Mouse (Mus musculus) hindbrain, embryonic 16.5 days (tissue): ENCODE measurements at regions not wholly inside any gene's neighbourhood (a gene's known extent, or its start where the extent isn't known, plus 50 kb on each side); places are given as distances from the start of the nearest gene placed in this dataset.

Experiments
- ATAC-seq: fragments of 200-750 bp; cut with Nextera tagmentation; 2 replicates; pipeline ENCODE4 v1.8.0; 2017; ENCODE audit warnings: moderate TSS enrichment, moderate library complexity
- H3K27ac ChIP-seq: fragments of 300-500 bp; sonication (generic); 2 replicates; pipeline ENCODE4 v1.5.1; 2014; ENCODE audit warnings: low read depth, mild to moderate bottlenecking, control low read depth, low read length, moderate library complexity
- H3K27me3 ChIP-seq: fragments of 300-500 bp; sonication (generic); replicated peaks from 2 replicates; pipeline ENCODE4 v1.6.1; 2014; ENCODE audit warnings: low read length; ENCODE audit not compliant: control insufficient read depth, insufficient read depth
- H3K36me3 ChIP-seq: fragments of 300-500 bp; sonication (generic); 2 replicates; pipeline ENCODE4 v1.6.1; 2014; ENCODE audit warnings: mild to moderate bottlenecking, low read length, moderate library complexity, mixed read lengths; ENCODE audit not compliant: control insufficient read depth, insufficient read depth
- H3K4me1 ChIP-seq: fragments of 300-500 bp; sonication (generic); 2 replicates; pipeline ENCODE4 v1.6.1; 2014; ENCODE audit warnings: low read depth, low read length; ENCODE audit not compliant: control insufficient read depth, insufficient read depth
- H3K4me2 ChIP-seq: fragments of 300-500 bp; sonication (generic); 2 replicates; pipeline ENCODE4 v1.6.1; 2014; ENCODE audit warnings: mild to moderate bottlenecking, low read length, control low read depth, moderate library complexity
- H3K4me3 ChIP-seq: fragments of 300-500 bp; sonication (generic); 2 replicates; pipeline ENCODE4 v1.5.1; 2014; ENCODE audit warnings: mild to moderate bottlenecking, low read length, control low read depth, moderate library complexity
- H3K9ac ChIP-seq: fragments of 300-500 bp; sonication (generic); 2 replicates; pipeline ENCODE4 v1.6.1; 2014; ENCODE audit warnings: low read depth, mild to moderate bottlenecking, control low read depth, low read length, moderate library complexity
- H3K9me3 ChIP-seq: fragments of 300-500 bp; sonication (generic); 2 replicates; pipeline ENCODE4 v1.6.1; 2014; ENCODE audit warnings: mild to moderate bottlenecking, low read length, moderate library complexity; ENCODE audit not compliant: control insufficient read depth
- WGBS: fragments of 180-500 bp; shearing (Covaris S2); extraction: QIAGEN DNeasy Blood & Tissue Kit; methylation state at CpG from one replicate; pipeline ENCODE4 v1.1.7; 2014; 5-methylcytosine and 5-hydroxymethylcytosine counted together

DNA sequence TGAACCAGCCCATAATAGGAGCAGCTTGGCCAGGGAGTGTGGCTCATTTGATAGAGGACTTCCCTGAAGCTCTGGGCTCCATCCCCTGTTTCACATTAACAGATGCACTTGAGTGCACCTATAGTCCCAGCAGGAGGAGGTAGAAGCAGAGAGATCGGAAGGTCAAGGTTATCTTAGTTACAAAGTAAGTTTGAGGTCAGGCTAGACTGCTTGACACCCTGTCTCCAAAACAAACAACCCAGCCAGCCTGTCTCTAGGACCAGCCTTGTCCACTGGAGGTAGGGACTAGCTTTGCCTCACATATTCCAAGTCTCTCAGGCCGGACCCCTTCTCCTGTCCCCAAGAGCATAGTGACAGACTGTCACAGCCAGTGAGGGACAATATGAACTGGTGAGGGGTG lies 88.9 kb upstream of the Ptpn1 start:
- ATAC-seq: no peak
- no peak overlapping the region for H3K4me3 ChIP-seq
- H3K27ac ChIP-seq: no peak overlapping the region
- no peak overlapping the region for H3K9ac ChIP-seq
- H3K4me1 ChIP-seq: no peaks in the 10 kb centered on the region; the same call in 1 of the 2 replicates
- WGBS: 98% methylated on average over 2 of the region's 2 CpGs
- H3K4me2 ChIP-seq: no peak overlapping the region
- H3K27me3 ChIP-seq: no peaks in the 10 kb centered on the region
- no peaks in the 10 kb centered on the region for H3K36me3 ChIP-seq
- no peaks in the 10 kb centered on the region for H3K9me3 ChIP-seq

DNA sequence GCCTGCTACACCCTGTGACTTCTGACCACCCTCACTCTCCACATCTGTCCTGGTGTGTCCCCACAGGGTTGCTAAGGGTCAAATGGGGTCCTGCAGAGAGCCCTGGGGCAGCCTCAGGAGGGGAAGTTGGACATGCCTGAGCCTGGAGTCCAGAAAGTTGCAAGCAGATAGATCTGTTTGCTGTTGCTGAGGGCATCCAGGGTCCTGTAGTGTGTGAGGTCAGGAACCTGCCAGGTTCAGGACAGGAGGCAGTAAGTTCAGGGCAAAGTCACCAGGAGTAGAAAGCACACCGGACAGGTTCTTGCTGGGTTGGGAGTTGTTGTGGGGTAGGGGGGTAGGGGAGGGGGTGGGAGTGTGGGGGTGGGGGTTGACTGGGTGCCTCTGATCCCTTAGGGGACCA lies 89.4 kb upstream of the Ptpn1 start:
- 79% methylated on average over 1 of the region's 1 CpGs for WGBS
- ATAC-seq: no peak
- no peaks in the 10 kb centered on the region; the same call in 1 of the 2 replicates for H3K4me1 ChIP-seq
- H3K4me2 ChIP-seq: no peak overlapping the region
- no peaks in the 10 kb centered on the region for H3K36me3 ChIP-seq
- no peak overlapping the region for H3K4me3 ChIP-seq
- H3K9ac ChIP-seq: no peak overlapping the region
- H3K27ac ChIP-seq: no peak overlapping the region
- H3K9me3 ChIP-seq: no peaks in the 10 kb centered on the region
- no peaks in the 10 kb centered on the region for H3K27me3 ChIP-seq

DNA sequence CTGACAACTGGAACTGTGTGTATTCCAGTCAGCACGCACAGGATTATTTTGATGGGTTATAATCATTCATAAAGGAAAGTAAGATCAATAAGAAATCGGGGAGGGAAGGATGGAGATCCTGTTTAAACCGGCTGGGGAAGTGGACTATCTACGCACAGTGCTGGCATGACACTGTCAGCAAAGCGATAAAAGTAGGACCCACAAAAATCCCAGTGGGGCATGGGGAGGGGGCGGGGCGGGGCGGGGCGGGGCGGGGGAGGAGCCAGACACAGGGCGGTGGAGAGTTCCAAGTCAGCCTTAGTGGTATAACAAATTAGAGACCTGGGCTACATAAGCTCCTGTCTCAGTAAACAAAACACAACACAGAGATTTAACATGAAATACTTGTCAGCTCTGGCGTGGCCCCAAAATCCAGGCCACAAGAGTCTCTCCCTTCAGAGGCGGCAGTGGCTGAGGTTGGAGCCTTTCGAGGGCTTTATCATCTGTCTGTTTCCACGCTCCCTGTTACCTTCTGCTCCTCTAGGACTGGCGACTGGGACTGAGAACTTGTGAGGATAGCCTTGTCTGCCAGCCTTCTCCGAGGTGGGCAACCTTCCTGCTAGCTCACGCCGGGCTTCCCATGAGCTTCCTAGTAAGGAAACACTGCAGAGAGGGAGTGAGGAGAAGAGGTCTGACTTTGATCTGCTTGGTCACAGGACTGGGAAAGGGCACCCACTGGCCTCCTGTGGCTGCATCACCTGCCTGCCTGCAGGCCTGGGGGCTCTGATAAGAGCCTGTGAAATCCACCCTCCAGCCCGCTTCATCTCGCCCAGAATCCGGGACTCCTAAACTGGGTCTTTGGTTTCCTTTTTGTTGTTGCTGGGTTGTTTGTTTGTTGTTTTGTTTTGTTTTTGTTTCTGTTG lies 90.3 kb upstream of the Ptpn1 start:
- no peak overlapping the region for H3K27ac ChIP-seq
- H3K36me3 ChIP-seq: no peaks in the 10 kb centered on the region
- H3K4me3 ChIP-seq: no peak overlapping the region
- ATAC-seq: no peak
- H3K9ac ChIP-seq: no peak overlapping the region
- H3K27me3 ChIP-seq: no peaks in the 10 kb centered on the region
- no peaks in the 10 kb centered on the region for H3K9me3 ChIP-seq
- H3K4me2 ChIP-seq: no peak overlapping the region
- no peaks in the 10 kb centered on the region; the same call in 1 of the 2 replicates for H3K4me1 ChIP-seq
- 38% methylated on average over 22 of the region's 22 CpGs for WGBS

DNA sequence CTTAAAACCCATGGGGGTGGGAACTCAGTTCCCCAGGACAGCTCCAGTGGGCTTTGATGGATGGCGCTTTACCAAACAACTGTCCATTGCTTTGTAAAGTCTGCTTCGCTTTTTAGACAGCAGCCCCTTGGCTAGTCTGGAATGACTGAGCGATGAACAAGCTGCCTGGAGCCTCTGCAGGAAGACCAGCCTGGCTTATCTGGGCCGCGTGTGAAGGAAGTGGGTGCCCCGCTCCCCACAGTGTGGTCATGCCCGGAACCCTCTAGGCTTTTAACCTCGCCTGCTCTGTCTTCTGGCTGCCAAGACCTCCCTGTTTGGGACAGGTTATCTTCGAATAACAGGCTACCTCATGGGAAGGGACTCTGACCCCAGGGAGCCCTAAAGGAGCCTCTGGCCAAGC lies 91.5 kb upstream of the Ptpn1 start:
- no peak for ATAC-seq
- no peaks in the 10 kb centered on the region for H3K27me3 ChIP-seq
- no peaks in the 10 kb centered on the region for H3K9me3 ChIP-seq
- no peak overlapping the region for H3K9ac ChIP-seq
- H3K4me1 ChIP-seq: no peaks in the 10 kb centered on the region
- H3K4me3 ChIP-seq: no peak overlapping the region
- no peak overlapping the region for H3K4me2 ChIP-seq
- H3K36me3 ChIP-seq: no peaks in the 10 kb centered on the region
- H3K27ac ChIP-seq: no peak overlapping the region
- 83% methylated on average over 9 of the region's 9 CpGs for WGBS

DNA sequence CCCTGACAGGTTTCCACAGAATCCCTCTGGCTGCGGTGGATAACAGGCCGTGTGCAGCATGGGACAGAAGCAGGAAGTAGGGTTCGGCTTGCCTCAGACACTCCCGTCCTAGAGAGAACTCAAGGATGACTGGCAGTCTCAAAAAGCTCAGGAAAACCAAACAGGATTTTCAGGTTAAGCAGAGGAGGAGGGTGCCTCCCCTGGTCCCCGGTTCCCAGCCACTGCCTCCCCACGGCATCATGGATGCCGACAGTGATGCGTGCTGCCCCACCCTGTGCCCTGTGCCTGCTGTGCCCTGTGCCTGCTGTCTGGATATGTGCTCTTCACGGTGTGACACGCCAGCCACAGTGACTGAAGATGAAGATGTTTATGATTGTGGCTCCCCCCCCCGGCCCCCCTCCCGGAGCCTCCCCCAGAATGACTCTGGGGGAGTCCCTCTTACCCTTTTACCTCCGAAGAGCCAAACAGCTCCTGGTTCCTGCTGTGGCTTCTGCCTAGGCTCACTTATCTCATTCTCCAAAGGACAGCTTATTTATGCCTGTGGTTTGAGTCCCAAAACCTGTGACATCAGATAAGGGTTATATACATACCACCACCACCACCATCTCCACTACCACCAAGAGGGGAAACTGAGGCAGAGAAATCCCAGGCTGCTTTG lies 92.4 kb upstream of the Ptpn1 start:
- Histone ChIP-seq H3K9ac (no peak overlapping the region), H3K4me1 (no peaks in the 10 kb centered on the region; the same call in 1 of the 2 replicates), H3K27me3 (no peaks in the 10 kb centered on the region), H3K4me3 (no peak overlapping the region), H3K4me2 (no peak overlapping the region), H3K9me3 (no peaks in the 10 kb centered on the region), H3K27ac (no peak overlapping the region), H3K36me3 (no peaks in the 10 kb centered on the region)
- no peak for ATAC-seq
- 74% methylated on average over 13 of the region's 13 CpGs for WGBS

DNA sequence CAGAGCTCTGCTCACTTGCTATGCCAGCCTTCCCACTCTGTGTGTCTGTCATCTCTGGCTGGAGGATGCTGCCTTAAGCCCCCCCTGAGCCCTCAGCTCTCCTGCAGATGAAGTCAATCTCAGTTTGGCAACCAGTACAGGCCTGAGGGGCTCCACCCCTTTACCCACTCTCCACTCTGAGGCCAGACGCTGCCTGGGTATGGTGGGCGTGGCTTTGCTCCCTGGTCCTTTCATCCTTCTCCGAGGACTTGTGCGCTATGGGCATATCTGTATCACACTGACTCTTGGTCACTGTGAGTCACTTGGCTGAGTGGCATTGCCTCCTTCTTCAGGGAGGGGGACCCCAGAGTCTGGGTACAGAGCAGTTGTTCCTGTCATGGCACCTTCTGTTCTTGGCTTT lies 94.3 kb upstream of the Ptpn1 start:
- 46% methylated on average over 4 of the region's 4 CpGs for WGBS
- Histone ChIP-seq H3K36me3 (no peaks in the 10 kb centered on the region), H3K4me2 (no peak overlapping the region), H3K27ac (no peak overlapping the region), H3K4me1 (peaks cover 12% of the 10 kb centered on the region), H3K9ac (no peak overlapping the region), H3K27me3 (no peaks in the 10 kb centered on the region), H3K4me3 (no peak overlapping the region), H3K9me3 (no peaks in the 10 kb centered on the region)
- no peak for ATAC-seq

DNA sequence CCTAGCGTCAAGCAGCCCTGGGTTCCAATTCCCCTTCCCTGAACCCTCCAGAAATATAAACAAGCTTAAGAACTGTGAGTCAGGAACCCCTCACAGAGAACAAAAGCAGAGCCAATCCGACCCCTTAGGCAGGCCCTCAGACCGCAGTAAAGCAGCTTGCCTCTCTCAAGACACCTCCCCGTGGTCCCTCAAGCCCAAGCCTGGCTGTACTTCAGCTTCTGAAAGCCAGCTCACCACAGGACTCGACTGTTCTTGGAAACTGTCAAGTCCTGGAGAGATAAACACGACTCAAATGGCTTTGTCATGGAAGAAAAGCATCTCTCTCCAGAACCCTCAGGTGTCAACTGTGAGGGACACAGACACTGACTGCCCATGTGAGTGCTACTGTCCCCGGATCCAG lies 95.2 kb upstream of the Ptpn1 start:
- no peaks in the 10 kb centered on the region for H3K27me3 ChIP-seq
- WGBS: 40% methylated on average over 7 of the region's 7 CpGs
- no peak overlapping the region for H3K4me2 ChIP-seq

DNA sequence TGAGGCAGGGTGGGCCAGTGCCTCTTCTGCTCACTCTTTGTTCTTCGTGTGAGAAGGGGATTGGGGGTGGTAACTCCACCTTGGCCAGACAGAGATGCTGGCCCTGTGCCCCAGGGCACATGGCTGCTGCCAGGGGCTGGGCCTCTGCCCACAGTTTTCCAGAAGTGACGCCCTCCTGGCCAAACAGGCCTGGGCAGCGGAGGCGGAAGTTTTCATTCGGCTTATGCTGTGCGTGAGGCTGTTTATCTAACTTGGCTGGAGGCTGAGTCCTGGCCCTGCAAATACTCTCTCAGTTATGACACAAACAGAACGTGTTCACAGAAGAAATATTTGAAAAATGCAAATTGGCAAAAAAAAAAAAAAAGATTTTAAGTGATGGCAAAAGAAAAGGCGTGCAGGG lies 97.3 kb upstream of the Ptpn1 start:
- Histone ChIP-seq H3K27me3 (no peaks in the 10 kb centered on the region), H3K4me2 (no peak overlapping the region), H3K9me3 (no peaks in the 10 kb centered on the region), H3K36me3 (no peaks in the 10 kb centered on the region), H3K9ac (no peak overlapping the region), H3K27ac (peak overlapping the region; percentile 25; the same call in 1 of the 2 replicates), H3K4me1 (peaks cover 12% of the 10 kb centered on the region), H3K4me3 (no peak overlapping the region)
- ATAC-seq: peak; percentile 60; the same call in 1 of the 2 replicates
- 54% methylated on average over 8 of the region's 8 CpGs for WGBS

More for the DNA sequence above, 95.2 kb upstream of the Ptpn1 start:
- Histone ChIP-seq H3K27ac (no peak overlapping the region), H3K9ac (no peak overlapping the region), H3K4me3 (no peak overlapping the region), H3K36me3 (no peaks in the 10 kb centered on the region), H3K9me3 (no peaks in the 10 kb centered on the region), H3K4me1 (peaks cover 12% of the 10 kb centered on the region)
- no peak for ATAC-seq

DNA sequence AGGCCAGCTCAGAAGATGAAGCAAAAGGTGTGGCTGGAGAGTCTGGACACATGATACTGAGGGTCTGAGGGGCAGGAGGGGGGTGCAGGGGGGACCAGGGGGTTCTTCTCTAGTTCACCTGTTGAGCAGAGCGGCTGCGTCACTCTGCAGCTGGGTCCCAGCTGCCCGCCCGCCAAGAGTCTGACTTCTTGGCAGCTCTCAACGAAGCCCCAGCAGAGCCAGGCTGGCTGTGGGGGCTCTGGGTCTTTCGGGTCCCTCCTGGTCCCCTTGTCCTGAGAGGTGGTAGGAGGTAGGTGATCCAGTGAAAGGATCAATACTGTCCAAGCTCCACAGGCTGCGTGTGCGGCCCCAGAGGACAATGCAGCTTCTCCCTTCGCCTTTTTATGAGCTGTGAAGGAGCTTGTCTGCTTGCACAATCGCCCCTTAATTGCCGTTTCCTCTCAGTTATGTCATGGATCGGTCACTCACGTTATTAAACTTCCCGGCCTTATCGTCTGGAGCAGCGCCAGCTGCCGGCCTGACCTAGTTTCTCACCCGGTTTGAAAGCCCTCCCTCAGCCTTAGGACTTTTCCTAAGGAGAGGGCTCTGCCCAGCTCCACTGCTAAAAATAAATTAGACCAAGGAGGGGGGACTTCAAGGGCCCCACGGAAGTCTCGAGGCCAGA lies 98.4 kb upstream of the Ptpn1 start:
- 24% methylated on average over 20 of the region's 20 CpGs for WGBS
- Histone ChIP-seq H3K4me2 (peak overlapping the region; percentile 17; the same call in 1 of the 2 replicates), H3K27ac (no peak overlapping the region)

More for the DNA sequence above, 98.4 kb upstream of the Ptpn1 start:
- no peaks in the 10 kb centered on the region for H3K36me3 ChIP-seq
- no peaks in the 10 kb centered on the region for H3K27me3 ChIP-seq
- 0 out of 2 replicates have a peak overlapping the region, but pooled peaks have one; percentile 5 for H3K9ac ChIP-seq
- H3K4me3 ChIP-seq: no peak overlapping the region
- peak; percentile 29; the same call in 1 of the 2 replicates for ATAC-seq
- H3K4me1 ChIP-seq: peaks cover 12% of the 10 kb centered on the region
- H3K9me3 ChIP-seq: no peaks in the 10 kb centered on the region
